ENCODE assay signal across 13 mouse cellular contexts in the genomic region with DNA sequence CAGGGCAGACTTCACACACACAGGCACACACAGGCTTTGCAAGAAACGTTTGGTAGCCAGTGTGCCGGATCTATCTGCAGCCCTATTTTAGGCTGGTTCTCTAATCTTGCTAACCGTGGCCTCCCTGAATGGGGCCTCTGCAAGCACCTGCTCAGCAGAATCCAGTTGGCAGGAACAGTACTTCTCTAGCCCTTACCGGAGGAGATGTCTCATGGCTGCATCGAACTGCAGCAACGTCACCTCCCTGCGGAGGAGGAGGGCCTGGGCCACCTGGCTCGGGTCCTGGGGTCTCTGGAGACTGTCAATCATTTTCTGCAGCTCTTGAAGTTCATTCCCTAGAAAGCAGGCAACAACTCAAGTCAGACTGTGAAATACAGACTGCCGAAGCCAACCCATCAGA.
DNase-seq lines count a peak whose midpoint lies in the region; ATAC-seq and TF ChIP-seq lines count a peak whose summit lies in the region.
"Had no signal": no experiment of that assay in that cellular context is flagged by ENCODE, and none has a peak within 500 bp of the region (broad histone marks: within the 10 kb centered on the region; RNA-seq: fewer than 3 reads in every experiment).

No protein-coding gene starts in this region.

- no peak for TF ChIP-seq EP300 in stomach, postnatal 0 days (optimal IDR thresholded peaks at IDR 0.05)

- H3K36me3 ChIP-seq in heart, embryonic 10.5 days = no peaks in the 10 kb centered on the region
- no peaks in the 10 kb centered on the region for H3K36me3 ChIP-seq in stomach, postnatal 0 days (ENCODE audit: control insufficient read depth, insufficient read depth, low read length)
- no peaks in the 10 kb centered on the region for H3K36me3 ChIP-seq in midbrain, postnatal 0 days (ENCODE audit: insufficient read depth, low read length)
- H3K36me3 ChIP-seq: midbrain, embryonic 12.5 days; stomach, embryonic 15.5 days had no signal

- H3K4me1 ChIP-seq in heart, embryonic 10.5 days = peaks cover 38% of the 10 kb centered on the region
- no peaks in the 10 kb centered on the region for H3K4me1 ChIP-seq in stomach, postnatal 0 days (replicated peaks; ENCODE audit: control insufficient read depth, insufficient read depth)
- H3K4me1 ChIP-seq in midbrain, postnatal 0 days (ENCODE audit: insufficient read depth, low read length) = no peaks in the 10 kb centered on the region
- H3K4me1 ChIP-seq: stomach, embryonic 15.5 days had no signal

- H3K4me2 ChIP-seq in stomach, postnatal 0 days (replicated peaks; ENCODE audit: low read depth) = no peak overlapping the region
- H3K4me2 ChIP-seq in midbrain, postnatal 0 days (ENCODE audit: low read depth, low read length, poor library complexity, severe bottlenecking) = no peak overlapping the region
- H3K4me2 ChIP-seq: midbrain, embryonic 12.5 days; stomach, embryonic 15.5 days had no signal

- peak overlapping the region; percentile 5; the same call in 1 of the 2 replicates for H3K4me3 ChIP-seq in heart, embryonic 10.5 days
- no peak overlapping the region for H3K4me3 ChIP-seq in stomach, postnatal 0 days (ENCODE audit: low read depth, low read length)
- H3K4me3 ChIP-seq in midbrain, postnatal 0 days (ENCODE audit: low read depth, low read length) = no peak overlapping the region
- H3K4me3 ChIP-seq: midbrain, embryonic 12.5 days; stomach, embryonic 15.5 days had no signal

- no peaks in the 10 kb centered on the region for H3K9me3 ChIP-seq in heart, embryonic 10.5 days
- H3K9me3 ChIP-seq in stomach, postnatal 0 days (ENCODE audit: control insufficient read depth, low read length) = no peaks in the 10 kb centered on the region
- H3K9me3 ChIP-seq in midbrain, postnatal 0 days (ENCODE audit: low read length) = no peaks in the 10 kb centered on the region
- H3K9me3 ChIP-seq: midbrain, embryonic 12.5 days; stomach, embryonic 15.5 days had no signal

- TF ChIP-seq CTCF in stomach, postnatal 0 days (IDR thresholded peaks at IDR 0.05; ENCODE audit: low read depth) = no peak
- no peak for TF ChIP-seq CTCF in midbrain, postnatal 0 days (IDR thresholded peaks at IDR 0.05)

- no peak overlapping the region for H3K9ac ChIP-seq in stomach, postnatal 0 days (ENCODE audit: low read length)
- H3K9ac ChIP-seq in midbrain, postnatal 0 days (replicated peaks; ENCODE audit: low read length, poor library complexity, severe bottlenecking) = no peak overlapping the region
- H3K9ac ChIP-seq: forebrain, postnatal 0 days; liver, embryonic 14.5 days; midbrain, embryonic 12.5 days; stomach, embryonic 15.5 days had no signal

- WGBS in heart, embryonic 10.5 days = 36% methylated on average over 9 of the region's 9 CpGs
- 43% methylated on average over 9 of the region's 9 CpGs for WGBS in stomach, postnatal 0 days
- 43% methylated on average over 9 of the region's 9 CpGs for WGBS in midbrain, postnatal 0 days

- peak; percentile 12 to 14 for DNase-seq in layer of hippocampus, adult 8-10 months (ENCODE audit: low spot score in 2 of 2)
- no peak for DNase-seq in layer of hippocampus, postnatal 14 days (ENCODE audit: low spot score in 2 of 2)
- DNase-seq in cerebellum, adult 9-11 months = peak; percentile 82
- no peak for DNase-seq in heart, embryonic 10.5 days (ENCODE audit: low spot score)
- peak; percentile 18 for DNase-seq in stomach, postnatal 0 days (ENCODE audit: low spot score)
- DNase-seq in midbrain, postnatal 0 days (ENCODE audit: low spot score) = no peak
- DNase-seq: forebrain, postnatal 0 days had no signal

- no peak for ATAC-seq in stomach, postnatal 0 days (ENCODE audit: low FRiP score, low TSS enrichment)
- ATAC-seq in erythroblast, adult 5-6 weeks (replicated peaks; ENCODE audit: low FRiP score, poor library complexity, severe bottlenecking) = no peak
- no peak for ATAC-seq in megakaryocyte progenitor cell, adult 5-6 weeks (replicated peaks; ENCODE audit: poor library complexity)
- ATAC-seq in midbrain, postnatal 0 days (ENCODE audit: low FRiP score) = no peak
- ATAC-seq: CD4-positive, CD25-positive, alpha-beta regulatory T cell, adult 4 months; forebrain, postnatal 0 days had no signal

- peak overlapping the region; percentile 66 for H3K27ac ChIP-seq in heart, embryonic 10.5 days
- no peak overlapping the region for H3K27ac ChIP-seq in stomach, postnatal 0 days (replicated peaks)
- no peak overlapping the region for H3K27ac ChIP-seq in midbrain, postnatal 0 days (ENCODE audit: low read depth, low read length)
- H3K27ac ChIP-seq: liver, embryonic 14.5 days; midbrain, embryonic 12.5 days; stomach, embryonic 15.5 days had no signal

- H3K27me3 ChIP-seq in heart, embryonic 10.5 days (ENCODE audit: insufficient read depth, poor library complexity, severe bottlenecking) = no peaks in the 10 kb centered on the region
- no peaks in the 10 kb centered on the region for H3K27me3 ChIP-seq in stomach, postnatal 0 days (ENCODE audit: control insufficient read depth, insufficient read depth, low read length)
- no peaks in the 10 kb centered on the region for H3K27me3 ChIP-seq in midbrain, postnatal 0 days (ENCODE audit: insufficient read depth, low read length)
- H3K27me3 ChIP-seq: midbrain, embryonic 12.5 days; stomach, embryonic 15.5 days had no signal

Comparison
In these comparisons a context has a peak if more than half of its experiments do, and no peak if none do; other contexts are left out.
1. DNase-seq: peak in layer of hippocampus, adult 8-10 months (2 of 2), cerebellum, adult 9-11 months (single experiment) and stomach, postnatal 0 days (single experiment); none in layer of hippocampus, postnatal 14 days (0 of 2), heart, embryonic 10.5 days (single experiment) and midbrain, postnatal 0 days (single experiment).